Comparison of ENCODE assay signal across 29 mouse cellular contexts in the genomic region with DNA sequence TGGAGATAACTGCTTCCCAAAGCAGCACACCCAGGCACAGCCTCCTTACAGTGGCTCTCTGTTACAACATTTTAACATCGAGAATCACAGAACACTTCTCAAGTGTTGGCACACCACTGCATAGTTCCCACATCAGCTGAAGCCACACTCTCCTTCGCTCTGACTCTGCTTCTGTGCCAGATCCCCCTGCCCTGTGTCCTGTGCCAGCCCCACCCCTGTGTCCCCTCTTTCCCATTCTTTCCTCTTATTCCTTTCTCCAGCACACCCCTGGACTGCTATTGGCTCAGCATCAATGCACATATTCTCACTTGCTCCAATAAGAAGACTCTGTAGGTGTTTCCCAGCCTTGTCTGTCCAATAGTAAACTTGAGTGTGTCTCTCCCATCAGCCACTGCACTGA. TPM values are rescaled to one million over a fixed set of nuclear protein-coding genes. Genes with fewer than 3 reads are reported as not detected.
DNase-seq lines count a peak whose midpoint lies in the region; ATAC-seq and TF ChIP-seq lines count a peak whose summit lies in the region.
"Had no signal": no experiment of that assay in that cellular context is flagged by ENCODE, and none has a peak within 500 bp of the region (broad histone marks: within the 10 kb centered on the region; RNA-seq: fewer than 3 reads in every experiment).

No protein-coding gene starts in this region.

- no peak overlapping the region for H3K4me3 ChIP-seq in heart, embryonic 14.5 days (ENCODE audit: control insufficient read depth in 1 of 2, insufficient read depth in 1 of 2, low read depth in 1 of 2, low read length in 2 of 2)
- H3K4me3 ChIP-seq in heart, embryonic 10.5 days = no peak overlapping the region
- H3K4me3 ChIP-seq in heart, postnatal 0 days (ENCODE audit: low read depth, low read length) = no peak overlapping the region
- no peak overlapping the region for H3K4me3 ChIP-seq in lung, postnatal 0 days (ENCODE audit: low read depth, low read length)
- H3K4me3 ChIP-seq: embryonic facial prominence, embryonic 10.5 days; embryonic facial prominence, embryonic 13.5 days; erythroblast, embryonic 14.5 days; forebrain, embryonic 12.5 days; forebrain, embryonic 15.5 days; hindbrain, embryonic 10.5 days; hindbrain, embryonic 13.5 days; intestine, embryonic 15.5 days had no signal

- ATAC-seq in heart, embryonic 14.5 days (ENCODE audit: insufficient number of reproducible peaks, insufficient read depth, low FRiP score, low read depth) = 0 out of 2 replicates have a peak, but pooled peaks have one; percentile 26
- peak; percentile 78 for ATAC-seq in heart, postnatal 0 days (ENCODE audit: insufficient read depth, low read depth)
- peak; percentile 9; the same call in 1 of the 2 replicates for ATAC-seq in lung, postnatal 0 days
- ATAC-seq: activated CD4-positive, CD25-positive, alpha-beta regulatory T cell, adult 4 months; forebrain, embryonic 15.5 days; hindbrain, embryonic 16.5 days; intestine, embryonic 15.5 days had no signal

- no peaks in the 10 kb centered on the region for H3K9me3 ChIP-seq in heart, embryonic 14.5 days (ENCODE audit: control insufficient read depth, low read length)
- no peaks in the 10 kb centered on the region for H3K9me3 ChIP-seq in heart, embryonic 10.5 days
- no peaks in the 10 kb centered on the region for H3K9me3 ChIP-seq in heart, postnatal 0 days (replicated peaks; ENCODE audit: control insufficient read depth, low read length)
- no peaks in the 10 kb centered on the region for H3K9me3 ChIP-seq in lung, postnatal 0 days (ENCODE audit: low read length)
- H3K9me3 ChIP-seq: embryonic facial prominence, embryonic 10.5 days; embryonic facial prominence, embryonic 13.5 days; forebrain, embryonic 12.5 days; forebrain, embryonic 15.5 days; hindbrain, embryonic 10.5 days; hindbrain, embryonic 13.5 days; intestine, embryonic 15.5 days had no signal

- H3K27me3 ChIP-seq in heart, embryonic 14.5 days (ENCODE audit: control insufficient read depth, insufficient read depth, low read length) = no peaks in the 10 kb centered on the region
- H3K27me3 ChIP-seq in heart, embryonic 10.5 days (ENCODE audit: insufficient read depth, poor library complexity, severe bottlenecking) = no peaks in the 10 kb centered on the region
- no peaks in the 10 kb centered on the region for H3K27me3 ChIP-seq in heart, postnatal 0 days (ENCODE audit: control insufficient read depth, insufficient read depth, low read length)
- no peaks in the 10 kb centered on the region for H3K27me3 ChIP-seq in lung, postnatal 0 days (replicated peaks; ENCODE audit: insufficient read depth, low read length)
- H3K27me3 ChIP-seq: embryonic facial prominence, embryonic 13.5 days; forebrain, embryonic 12.5 days; forebrain, embryonic 15.5 days; hindbrain, embryonic 13.5 days; intestine, embryonic 15.5 days had no signal

- TF ChIP-seq CTCF in heart, postnatal 0 days (IDR thresholded peaks at IDR 0.05; ENCODE audit: low read depth) = no peak
- no peak for TF ChIP-seq CTCF in lung, postnatal 0 days (IDR thresholded peaks at IDR 0.05)

- H3K27ac ChIP-seq in heart, embryonic 14.5 days (replicated peaks in 1 of 2; ENCODE audit: control insufficient read depth in 1 of 2, insufficient read depth in 1 of 2, low read depth in 2 of 2, low read length in 2 of 2) = peak overlapping the region in 1 of 2 experiments; percentile 35; a peak in 1 of 4 replicates
- H3K27ac ChIP-seq in heart, embryonic 10.5 days = no peak overlapping the region
- H3K27ac ChIP-seq in heart, postnatal 0 days (ENCODE audit: low read depth) = peak overlapping the region; percentile 49; the same call in 1 of the 2 replicates
- no peak overlapping the region for H3K27ac ChIP-seq in lung, postnatal 0 days (ENCODE audit: low read length)
- H3K27ac ChIP-seq: embryonic facial prominence, embryonic 10.5 days; embryonic facial prominence, embryonic 13.5 days; forebrain, embryonic 12.5 days; forebrain, embryonic 15.5 days; hindbrain, embryonic 10.5 days; hindbrain, embryonic 13.5 days; intestine, embryonic 15.5 days had no signal

- H3K9ac ChIP-seq in heart, embryonic 14.5 days (ENCODE audit: low read length) = no peak overlapping the region
- H3K9ac ChIP-seq in heart, postnatal 0 days (replicated peaks; ENCODE audit: low read depth, low read length) = no peak overlapping the region
- no peak overlapping the region for H3K9ac ChIP-seq in lung, postnatal 0 days (replicated peaks; ENCODE audit: low read depth)
- H3K9ac ChIP-seq: embryonic facial prominence, embryonic 13.5 days; forebrain, embryonic 12.5 days; forebrain, embryonic 15.5 days; hindbrain, embryonic 13.5 days; intestine, embryonic 15.5 days had no signal

- 27% methylated on average over 2 of the region's 2 CpGs for WGBS in heart, embryonic 14.5 days
- WGBS in heart, embryonic 10.5 days = 63% methylated on average over 2 of the region's 2 CpGs
- WGBS in heart, postnatal 0 days = 21% methylated on average over 2 of the region's 2 CpGs
- 51% methylated on average over 2 of the region's 2 CpGs for WGBS in lung, postnatal 0 days

- intact Hi-C loops in heart, postnatal 25 days (cut with DNase I) = no loop called here

- H3K4me1 ChIP-seq in heart, embryonic 14.5 days (ENCODE audit: control insufficient read depth in 2 of 2, insufficient read depth in 2 of 2, low read length in 2 of 2) = peaks cover 2 to 16% of the 10 kb centered on the region in 2 experiments
- H3K4me1 ChIP-seq in heart, embryonic 10.5 days = peaks cover 9% of the 10 kb centered on the region
- no peaks in the 10 kb centered on the region; the same call in 1 of the 2 replicates for H3K4me1 ChIP-seq in heart, postnatal 0 days (ENCODE audit: control insufficient read depth, insufficient read depth)
- no peaks in the 10 kb centered on the region for H3K4me1 ChIP-seq in lung, postnatal 0 days (ENCODE audit: insufficient read depth, low read depth, low read length)
- H3K4me1 ChIP-seq: embryonic facial prominence, embryonic 10.5 days; embryonic facial prominence, embryonic 13.5 days; forebrain, embryonic 12.5 days; forebrain, embryonic 15.5 days; hindbrain, embryonic 10.5 days; hindbrain, embryonic 13.5 days; intestine, embryonic 15.5 days had no signal

- H3K36me3 ChIP-seq in heart, embryonic 14.5 days (ENCODE audit: control insufficient read depth, insufficient read depth, low read length) = no peaks in the 10 kb centered on the region
- H3K36me3 ChIP-seq in heart, embryonic 10.5 days = no peaks in the 10 kb centered on the region
- no peaks in the 10 kb centered on the region for H3K36me3 ChIP-seq in heart, postnatal 0 days (replicated peaks; ENCODE audit: control insufficient read depth, insufficient read depth, low read length)
- H3K36me3 ChIP-seq in lung, postnatal 0 days (ENCODE audit: insufficient read depth, low read length) = no peaks in the 10 kb centered on the region
- H3K36me3 ChIP-seq: embryonic facial prominence, embryonic 10.5 days; embryonic facial prominence, embryonic 13.5 days; forebrain, embryonic 12.5 days; forebrain, embryonic 15.5 days; hindbrain, embryonic 10.5 days; hindbrain, embryonic 13.5 days; intestine, embryonic 15.5 days had no signal

- no peak for TF ChIP-seq EP300 in heart, postnatal 0 days (IDR thresholded peaks at IDR 0.05; ENCODE audit: low read depth)
- no peak for TF ChIP-seq EP300 in lung, postnatal 0 days (IDR thresholded peaks at IDR 0.05)

- H3K4me2 ChIP-seq in heart, embryonic 14.5 days (ENCODE audit: low read length) = no peak overlapping the region; the same call in 1 of the 2 replicates
- H3K4me2 ChIP-seq in heart, postnatal 0 days (ENCODE audit: low read depth, low read length) = no peak overlapping the region
- no peak overlapping the region for H3K4me2 ChIP-seq in lung, postnatal 0 days (replicated peaks; ENCODE audit: low read depth, low read length)
- H3K4me2 ChIP-seq: embryonic facial prominence, embryonic 13.5 days; forebrain, embryonic 12.5 days; forebrain, embryonic 15.5 days; hindbrain, embryonic 13.5 days; intestine, embryonic 15.5 days had no signal

- peak; percentile 69 for DNase-seq in heart, adult 11 months
- DNase-seq in heart, adult 9 months (ENCODE audit: low spot score in 2 of 2) = no peak
- DNase-seq in heart, embryonic 10.5 days (ENCODE audit: low spot score) = no peak
- peak; percentile 41 for DNase-seq in heart, postnatal 0 days (ENCODE audit: low spot score)
- DNase-seq in heart, postnatal 25 days (ENCODE audit: low spot score) = no peak
- peak; percentile 7 for DNase-seq in lung, postnatal 0 days (ENCODE audit: low spot score)
- DNase-seq in lung, postnatal 14 days = no peak
- DNase-seq: adrenal gland, adult 8-10 months; adrenal gland, postnatal 25 days; cerebellum, adult 11-12 months; cerebellum, adult 8-10 months; cerebellum, postnatal 10 days; cerebellum, postnatal 36 days; embryo, embryonic 11 days; gastrocnemius, postnatal 25 days; kidney, adult 11 months; kidney, adult 8-10 months had no signal

RNA-seq across cellular contexts. Expression of a gene that starts 45.1 kb away (rescaled TPM):
- 6.0 and 6.3 TPM in 2 replicates for polyA plus RNA-seq in heart, embryonic 14.5 days (2014; fragmentation: Nextera tagmentation; extraction: Ambion mirVana)
- 7.3 and 15.0 TPM in 2 replicates for polyA plus RNA-seq in heart, embryonic 10.5 days (2016; fragmentation: Nextera tagmentation; extraction: Ambion mirVana)
- total RNA-seq in heart, postnatal 0 days (2014; rRNA removed; ENCODE audit: low replicate concordance) = 7.0 and 9.4 TPM in 2 replicates
- polyA plus RNA-seq in heart, postnatal 0 days (2015; fragmentation: Nextera tagmentation; extraction: Ambion mirVana) = 6.2 and 6.3 TPM in 2 replicates
- 1 to 10 TPM; 1.8 to 2.6 TPM for total RNA-seq in heart, postnatal 25 days (2021)
- polyA plus RNA-seq in lung, postnatal 0 days (2015; fragmentation: Nextera tagmentation; extraction: Ambion mirVana) = 1.7 and 2.9 TPM in 2 replicates
- total RNA-seq: gastrocnemius, adult 8-10 months had no signal
- polyA plus RNA-seq: activated CD4-positive, CD25-positive, alpha-beta regulatory T cell, adult 4 months; erythroblast, embryonic 14.5 days had no signal

Comparison
In these comparisons a context has a peak if more than half of its experiments do, and no peak if none do; other contexts are left out.
1. DNase-seq: peak in heart, adult 11 months (single experiment), heart, postnatal 0 days (single experiment) and lung, postnatal 0 days (single experiment); none in heart, adult 9 months (0 of 2), heart, embryonic 10.5 days (single experiment), heart, postnatal 25 days (single experiment) and lung, postnatal 14 days (single experiment).
2. ATAC-seq: peak in every context shown above with its lines; median percentile 78 in heart, postnatal 0 days; 26 in heart, embryonic 14.5 days; 9 in lung, postnatal 0 days.